In genomic region chr9:59226361-59226760, GRCm38 (mm10) we compare ENCODE assay signal across 14 mouse cellular contexts.
"Had no signal": no experiment of that assay in that cellular context is flagged by ENCODE, and none has a peak within 500 bp of the region (broad histone marks: within the 10 kb centered on the region; RNA-seq: fewer than 3 reads in every experiment).

No protein-coding gene starts in this region.

- DNase-seq: kidney, postnatal 25 days; layer of hippocampus, adult 9-11 months; liver, postnatal 0 days; lung, embryonic 14.5 days; thymus, adult 18-20 months; thymus, postnatal 36 days had no signal

- H3K27ac ChIP-seq: kidney, postnatal 0 days; layer of hippocampus, adult 2 months; limb, embryonic 12.5 days; limb, embryonic 15.5 days; liver, embryonic 14.5 days; macrophage; midbrain, embryonic 12.5 days; midbrain, embryonic 15.5 days had no signal

- H3K4me3 ChIP-seq: layer of hippocampus, adult 2 months; limb, embryonic 12.5 days; limb, embryonic 15.5 days; midbrain, embryonic 12.5 days; midbrain, embryonic 15.5 days had no signal
